Mouse (Mus musculus) cerebellum, postnatal 14 days (tissue): ENCODE data around the gene Myo5c.
"Not testable (repeated sequence)": the region's sequence is repeated elsewhere in the genome, so short reads cannot be mapped to it uniquely, and the experiment has no call there.

Source experiments
- DNase-seq, 2 experiments: peaks; one replicate each; pipeline ENCODE4 v3.0.0; 2021; ENCODE audit warnings: mixed read lengths in 2 of 2

The Myo5c gene

DNA sequence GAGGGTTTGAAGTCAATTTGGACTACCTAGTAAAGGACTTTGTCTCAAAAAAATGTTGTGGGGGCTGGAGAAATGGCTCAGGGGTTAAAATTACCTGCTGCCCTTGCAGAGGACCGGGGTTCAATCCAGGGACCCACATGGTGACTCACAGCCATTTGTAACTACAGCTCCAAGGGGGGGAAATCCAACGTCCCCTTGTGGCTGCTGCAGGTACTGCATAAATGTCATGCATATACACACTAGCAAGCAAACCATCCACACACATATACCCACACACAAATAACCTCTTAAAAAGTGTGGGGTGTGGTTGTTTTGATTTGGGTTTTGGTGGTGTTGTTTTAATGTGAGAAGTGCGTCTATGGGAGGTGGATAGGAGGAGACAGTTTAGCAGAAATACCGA, 12.7 kb downstream of the Myo5c start:
- no peak for DNase-seq

DNA sequence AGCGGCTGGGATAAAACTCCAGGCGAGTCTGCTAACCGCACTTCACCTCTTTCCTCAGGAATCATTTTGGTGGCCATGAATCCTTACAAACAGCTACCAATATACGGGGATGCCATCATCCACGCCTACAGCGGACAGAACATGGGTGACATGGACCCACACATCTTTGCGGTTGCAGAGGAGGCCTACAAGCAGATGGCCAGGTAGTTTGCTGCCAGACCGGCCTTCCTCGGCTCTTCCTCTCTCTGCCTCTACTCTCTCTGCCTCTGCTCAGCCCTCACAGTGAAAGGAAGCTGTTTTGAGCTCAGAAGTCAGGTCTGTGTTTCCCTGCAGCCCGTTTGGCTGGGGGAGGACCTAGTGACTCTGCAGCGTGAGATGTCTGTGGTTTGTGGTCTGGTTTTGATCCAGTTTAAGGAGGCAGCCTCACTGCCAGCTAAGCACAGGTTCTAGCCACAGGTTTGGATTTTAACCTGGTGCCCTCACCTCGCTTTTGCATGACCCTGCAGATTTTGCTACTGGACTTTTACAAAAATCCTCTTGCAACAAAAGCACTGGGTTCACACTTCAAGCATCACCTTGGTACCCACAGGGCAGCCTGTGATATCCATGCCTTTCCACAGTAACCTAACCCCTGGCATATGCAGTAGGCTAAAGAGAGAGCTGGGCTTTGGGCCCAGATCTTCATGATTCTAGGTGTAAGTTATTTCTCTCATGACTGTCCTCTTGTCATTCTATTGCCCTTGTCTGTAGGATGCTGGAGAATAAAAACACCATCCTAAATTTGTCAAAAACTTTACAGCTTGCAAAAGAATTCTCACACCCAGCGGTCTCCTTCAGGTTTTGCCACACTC, 14.5 kb downstream of the Myo5c start:
- DNase-seq, result no peak

DNA sequence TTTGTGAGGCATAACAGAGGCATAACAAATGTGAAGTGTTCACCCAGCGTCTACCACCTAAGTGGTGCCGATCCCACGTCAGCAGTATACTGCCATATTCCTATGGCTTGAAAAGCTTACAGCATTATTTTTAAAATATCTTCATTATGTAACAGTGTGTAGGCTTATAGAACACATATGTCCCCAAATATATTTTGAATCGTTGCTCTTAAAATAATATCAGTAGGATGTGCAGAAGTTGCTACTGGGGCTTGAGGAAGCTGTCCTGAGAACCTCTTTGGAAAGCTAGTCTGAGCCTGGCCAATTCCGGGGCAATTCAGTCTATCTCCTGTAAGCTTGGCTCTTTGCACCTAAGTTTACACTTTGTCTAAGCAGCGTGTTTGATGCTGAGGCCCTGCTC, 16.1 kb downstream of the Myo5c start:
- no peak for DNase-seq

DNA sequence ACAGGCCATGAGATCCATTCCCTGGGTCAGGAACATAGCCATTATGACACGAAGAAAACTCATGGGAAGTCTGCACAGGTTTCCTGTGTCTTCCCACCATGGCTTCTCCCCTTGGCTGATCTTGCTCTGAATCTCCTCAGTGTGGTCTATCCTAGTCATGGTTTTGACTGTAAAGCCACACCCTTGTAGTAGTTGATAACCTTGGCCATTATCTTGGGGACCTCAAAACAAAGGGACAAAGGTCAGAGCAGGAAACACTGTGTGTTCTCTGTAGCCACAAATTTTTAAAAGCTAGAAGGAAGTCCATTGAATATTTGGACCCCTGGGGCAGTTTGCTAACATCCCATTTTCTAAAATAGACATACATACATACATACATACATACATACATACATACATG, 16.5 kb downstream of the Myo5c start:
- DNase-seq, result no peak

DNA sequence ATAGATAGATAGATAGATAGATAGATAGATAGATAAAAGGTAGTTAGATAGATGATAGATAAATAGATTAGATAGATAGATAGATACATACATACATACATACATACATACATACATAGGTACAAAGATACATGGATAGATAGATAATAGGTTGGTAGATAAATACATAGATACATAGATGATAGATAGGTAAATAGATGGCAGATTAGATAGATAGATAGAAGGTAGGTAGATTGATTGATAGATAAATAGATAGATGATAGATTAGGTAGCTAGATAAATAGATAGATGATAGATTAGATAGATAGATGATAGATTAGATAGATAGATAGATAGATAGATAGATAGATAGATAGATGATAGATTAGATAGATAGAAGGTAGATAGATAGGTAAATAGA, 17.1 kb downstream of the Myo5c start:
- no peak for DNase-seq

DNA sequence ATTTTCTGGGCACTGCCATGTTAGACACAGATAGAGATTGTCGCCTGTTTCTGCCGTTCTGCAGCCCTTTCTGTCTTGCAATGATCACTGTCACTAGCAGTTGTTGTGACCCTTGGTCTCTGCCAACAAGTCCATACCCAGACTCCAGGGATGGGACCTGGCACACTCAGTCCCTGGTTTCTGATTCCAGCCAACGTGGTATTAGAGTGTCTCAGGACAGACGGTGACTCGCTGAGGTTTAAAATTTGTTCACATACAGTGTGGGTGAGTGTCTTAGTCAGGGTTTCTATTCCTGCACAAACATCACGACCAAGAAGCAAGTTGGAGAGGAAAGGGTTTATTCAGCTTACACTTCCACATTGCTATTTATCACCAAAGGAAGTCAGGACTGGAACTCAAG, 21.3 kb downstream of the Myo5c start:
- not testable (repeated sequence) for DNase-seq

DNA sequence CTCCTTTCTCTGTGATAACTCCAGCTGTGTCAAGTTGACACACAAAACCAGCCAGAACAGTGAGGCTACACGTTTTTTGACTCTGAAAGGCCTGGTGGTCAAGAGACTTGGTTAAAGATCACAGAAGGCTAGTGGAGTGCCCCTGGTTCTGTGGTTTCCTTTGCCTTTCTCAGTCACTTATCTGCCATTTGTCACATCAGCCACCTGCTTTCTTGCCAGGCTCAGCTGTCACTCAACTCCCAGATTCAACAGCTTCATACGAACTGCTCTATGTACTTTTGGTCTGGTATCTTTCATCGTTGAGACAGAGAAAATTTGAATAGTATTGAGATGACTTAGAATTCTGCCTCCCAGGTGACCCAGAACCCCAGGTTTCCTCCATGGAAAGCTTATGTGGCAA, 21.9 kb downstream of the Myo5c start:
- no peak for DNase-seq

DNA sequence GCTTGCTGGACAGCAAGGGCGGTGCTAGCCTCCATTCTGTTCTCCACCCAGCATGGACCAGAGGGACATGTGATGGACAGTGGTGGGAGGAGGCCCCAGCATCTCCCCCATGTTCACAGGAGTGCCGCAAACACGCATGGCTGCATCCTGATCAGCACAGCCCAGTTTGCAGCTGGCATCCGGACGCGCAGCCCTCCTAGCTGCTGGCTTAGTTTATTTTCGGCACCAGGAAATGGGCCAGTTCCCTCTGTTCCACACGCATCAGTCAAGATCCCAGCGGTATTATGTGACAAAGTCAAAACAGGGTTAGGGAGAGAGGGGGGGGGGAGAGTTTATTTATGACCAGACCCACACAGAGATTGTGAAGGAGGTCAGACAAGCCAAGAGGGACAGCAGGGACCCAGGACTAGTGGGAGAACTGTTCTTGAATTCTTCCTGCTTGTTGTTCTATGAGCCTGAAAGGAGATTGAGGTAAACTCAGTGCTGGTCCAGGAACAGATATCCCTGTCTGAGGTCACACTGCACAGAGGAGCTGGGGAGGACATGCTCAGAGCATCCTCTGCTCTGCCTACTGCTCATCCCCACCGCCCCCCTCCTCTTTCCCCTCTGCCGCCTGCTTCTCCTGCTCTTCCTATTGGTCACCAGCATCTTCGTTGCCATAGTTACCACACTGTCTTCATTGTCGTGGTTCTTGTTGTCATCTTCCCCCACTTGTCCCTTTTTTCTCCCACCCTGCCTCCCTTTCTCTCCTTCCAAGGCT, 22.6 kb downstream of the Myo5c start:
- peak in 1 of 2 experiments; percentile 67 for DNase-seq

DNA sequence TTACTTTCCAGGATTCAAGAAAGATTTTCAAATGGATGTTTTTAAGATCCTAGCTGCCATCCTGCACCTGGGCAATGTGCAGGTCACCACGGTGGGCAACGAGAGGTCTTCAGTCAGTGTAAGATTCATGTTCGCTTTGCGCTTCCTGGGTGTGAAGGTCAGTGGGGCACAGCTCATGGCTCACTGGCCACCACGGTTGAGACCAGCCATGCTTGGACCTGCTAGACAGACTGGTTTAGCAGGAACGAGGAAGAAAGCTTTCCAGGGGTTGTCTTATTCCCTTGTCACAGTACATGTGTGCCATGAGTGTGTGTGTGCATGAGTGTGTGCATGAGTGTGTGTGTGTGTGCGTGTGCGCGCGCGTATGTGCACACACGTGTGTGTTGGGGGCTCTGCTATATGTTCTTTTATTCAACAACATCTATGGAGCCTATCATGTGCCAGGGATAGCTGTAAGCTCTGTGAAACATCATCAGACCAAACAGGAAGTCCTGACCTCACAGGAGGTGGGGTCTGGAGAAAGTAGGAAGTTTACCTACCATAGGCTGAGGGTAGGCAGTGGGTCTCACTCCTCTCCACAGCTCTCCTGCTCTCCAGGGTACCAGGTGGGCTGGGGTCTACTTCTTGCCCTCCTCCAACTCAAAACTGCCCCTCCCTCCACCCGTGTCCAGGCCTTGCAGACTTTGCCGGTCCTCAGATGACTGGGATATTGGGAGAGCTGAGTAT, 24.2 kb downstream of the Myo5c start:
- DNase-seq, result no peak

DNA sequence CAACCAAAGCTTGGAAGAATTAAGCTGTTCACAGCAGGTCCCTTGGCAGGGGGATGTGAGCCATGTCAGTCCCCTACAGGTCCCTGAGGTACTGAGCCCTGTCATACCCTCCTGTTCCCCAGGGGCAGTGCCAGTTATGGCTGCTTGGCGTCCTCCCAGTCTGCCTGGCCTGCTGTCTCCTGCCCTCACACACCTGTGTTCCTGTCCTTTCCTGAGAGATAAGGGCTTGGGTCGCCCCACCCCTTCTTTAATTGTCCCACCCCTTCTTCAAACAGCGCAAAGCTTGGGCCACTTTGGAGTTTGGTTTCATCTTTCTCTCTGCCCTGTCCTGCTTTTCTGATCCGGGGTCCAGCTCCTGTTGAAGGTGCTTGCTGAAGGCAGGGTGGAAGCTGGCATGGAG, 27.0 kb downstream of the Myo5c start:
- DNase-seq, result no peak

DNA sequence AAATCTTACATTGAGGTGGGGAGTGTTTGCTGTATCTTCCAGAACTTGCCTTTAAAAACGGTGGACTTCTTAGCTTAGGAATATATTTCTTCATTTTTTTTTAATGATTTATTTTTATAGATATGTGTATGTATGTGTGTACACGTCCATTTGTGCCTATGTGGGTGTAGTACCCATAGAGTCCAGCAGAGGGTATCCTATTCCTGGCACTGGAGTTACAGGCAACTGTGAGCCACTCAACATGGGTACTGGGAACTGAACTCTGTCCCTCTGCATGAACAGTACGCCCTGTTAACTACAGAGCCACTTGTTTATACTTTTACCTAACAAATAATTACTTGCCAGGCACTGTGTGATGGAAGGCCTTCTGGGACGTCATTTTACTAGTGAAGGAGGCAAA, 27.8 kb downstream of the Myo5c start:
- no peak for DNase-seq

DNA sequence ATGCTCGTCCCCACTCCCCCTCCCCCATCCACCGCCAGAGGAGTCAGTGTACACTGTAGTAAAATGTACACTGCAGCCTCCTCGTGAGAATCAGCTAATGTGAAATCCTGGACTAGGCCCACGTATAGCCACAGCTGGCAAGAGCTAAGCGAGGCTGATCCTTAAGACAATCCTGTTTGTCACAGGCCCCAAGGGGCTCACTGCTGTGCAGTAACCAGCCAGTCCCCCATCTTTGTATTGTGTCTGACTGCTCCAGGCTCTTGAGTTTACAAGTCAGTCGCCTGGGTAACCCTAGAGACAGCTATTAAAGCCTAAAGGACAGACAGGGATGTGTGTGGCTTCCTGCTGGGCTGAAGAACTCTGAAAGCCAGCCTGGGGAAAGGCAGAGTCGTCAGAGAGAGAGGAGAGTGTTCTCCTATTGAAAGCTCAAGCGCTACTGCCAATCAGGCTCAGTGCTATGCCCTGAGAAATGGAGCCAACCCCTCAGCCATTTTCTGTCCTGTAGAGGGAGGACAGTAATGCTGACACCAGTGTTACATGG, 29.6 kb downstream of the Myo5c start:
- no peak for DNase-seq

DNA sequence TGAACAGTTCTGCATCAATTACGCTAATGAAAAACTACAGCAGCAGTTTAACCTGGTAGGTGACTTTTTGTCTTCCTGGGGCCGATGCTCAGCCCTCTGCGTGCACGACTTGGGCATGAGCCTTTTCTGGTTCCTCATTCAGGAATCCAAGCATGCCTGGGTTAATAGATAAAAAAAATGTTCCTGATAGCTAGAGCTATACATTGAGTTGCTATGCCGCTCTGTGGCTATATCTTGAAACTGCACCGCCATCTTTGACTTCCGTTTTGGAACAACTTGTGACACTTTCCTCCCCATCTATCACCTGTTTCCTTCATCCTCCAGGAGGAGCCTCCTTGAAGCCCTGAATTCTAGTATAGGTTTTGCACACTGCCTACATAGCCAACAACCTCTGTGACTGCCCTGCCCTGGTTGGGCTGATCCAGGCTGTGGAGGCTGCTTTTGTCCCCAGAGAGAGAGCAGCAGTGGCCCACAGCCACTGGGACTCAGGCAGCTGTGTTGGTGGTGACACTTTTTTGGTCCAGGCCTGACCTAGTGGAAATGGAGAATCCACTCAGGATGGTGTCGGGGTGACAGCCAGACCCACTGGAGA, 30.5 kb downstream of the Myo5c start:
- DNase-seq, result no peak

DNA sequence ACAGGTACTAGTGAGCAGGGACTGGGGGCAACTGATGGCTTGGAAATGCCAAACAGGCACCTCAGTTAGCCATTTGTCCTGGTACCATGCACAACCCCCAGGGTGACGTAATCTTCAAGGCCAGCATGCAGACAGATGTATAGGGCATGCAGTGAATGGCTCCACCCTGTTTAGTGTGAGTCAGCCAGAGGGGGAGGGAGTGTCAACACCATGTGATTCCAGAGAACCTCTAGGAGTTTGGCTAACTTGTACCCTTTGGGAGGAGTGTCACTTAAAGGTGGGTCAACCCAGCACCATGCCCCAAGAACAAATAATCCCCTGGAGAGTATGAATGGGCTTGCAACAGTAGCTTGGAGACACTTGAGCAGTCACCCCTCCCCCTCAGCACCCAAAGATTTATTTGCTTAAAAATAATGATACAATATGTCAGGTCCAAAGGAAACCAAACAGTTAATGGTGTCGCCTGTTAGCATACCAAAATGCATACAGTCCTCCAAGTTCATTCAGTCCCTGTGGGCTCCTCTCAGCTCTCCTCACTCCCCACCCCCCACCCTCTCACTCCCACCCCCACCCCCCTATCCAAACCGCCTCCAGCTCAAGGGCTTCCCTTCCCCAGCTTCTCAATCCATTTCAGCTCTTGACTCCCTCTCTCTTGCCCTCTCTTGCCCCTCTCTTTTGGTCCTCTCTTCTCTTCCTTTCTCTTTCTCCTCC, 32.3 kb downstream of the Myo5c start:
- no peak for DNase-seq

DNA sequence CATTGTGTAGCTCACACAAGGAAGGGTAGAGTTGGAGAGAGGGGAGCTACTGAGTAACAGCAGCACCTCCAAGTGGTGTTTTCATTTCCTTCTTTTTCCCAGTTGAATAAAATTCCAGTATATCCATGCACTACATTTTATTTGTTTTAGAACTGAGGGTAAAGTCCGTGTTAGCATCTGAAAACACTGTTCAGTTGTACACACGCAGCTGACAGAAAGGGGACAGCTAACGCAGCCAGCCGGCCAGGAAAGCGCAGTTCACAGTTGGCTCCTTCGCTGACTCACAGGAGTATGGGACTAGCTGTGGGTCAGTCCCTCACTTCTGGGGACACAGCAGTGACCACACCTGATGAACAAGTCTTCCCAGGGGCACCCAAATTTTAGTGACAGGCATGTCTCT, 35.3 kb downstream of the Myo5c start:
- DNase-seq, result no peak

DNA sequence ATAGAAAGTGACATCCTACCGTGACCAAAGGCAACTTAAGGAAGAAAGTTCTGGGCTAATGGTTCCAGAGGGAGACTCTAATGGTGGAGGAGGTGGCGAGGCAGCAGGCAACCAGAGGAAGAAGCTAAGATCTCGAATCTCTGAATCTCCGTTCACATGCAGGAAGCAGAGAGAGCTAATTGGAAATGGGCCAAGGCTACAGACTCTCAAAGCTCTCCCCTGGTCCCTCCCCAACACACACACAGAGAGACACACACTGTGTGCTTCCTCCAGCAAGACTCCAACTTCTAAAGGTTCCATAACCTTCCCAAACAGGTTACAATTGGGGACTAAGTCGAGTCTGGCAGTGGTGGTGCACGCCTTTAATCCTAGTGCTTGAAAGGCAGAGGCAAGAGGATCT, 38.6 kb downstream of the Myo5c start:
- DNase-seq, result no peak

DNA sequence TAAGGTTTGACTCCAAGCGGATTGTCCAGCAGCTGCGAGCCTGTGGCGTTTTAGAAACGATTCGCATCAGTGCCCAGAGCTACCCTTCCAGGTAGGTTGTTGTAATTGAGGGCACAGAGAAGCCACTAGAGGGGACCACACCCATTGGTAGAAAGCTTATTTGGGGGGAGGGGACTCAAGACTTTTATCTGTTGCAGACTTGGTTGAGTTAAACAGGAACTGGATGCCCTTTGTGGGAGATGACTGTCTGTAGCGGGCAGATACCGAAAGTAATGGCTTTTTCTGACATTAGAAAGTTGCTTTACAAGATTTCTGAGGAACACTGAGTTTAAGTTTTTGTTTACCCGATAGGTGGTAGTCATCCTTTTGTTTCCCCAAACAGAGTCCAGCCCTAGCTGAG, 39.7 kb downstream of the Myo5c start:
- no peak for DNase-seq

DNA sequence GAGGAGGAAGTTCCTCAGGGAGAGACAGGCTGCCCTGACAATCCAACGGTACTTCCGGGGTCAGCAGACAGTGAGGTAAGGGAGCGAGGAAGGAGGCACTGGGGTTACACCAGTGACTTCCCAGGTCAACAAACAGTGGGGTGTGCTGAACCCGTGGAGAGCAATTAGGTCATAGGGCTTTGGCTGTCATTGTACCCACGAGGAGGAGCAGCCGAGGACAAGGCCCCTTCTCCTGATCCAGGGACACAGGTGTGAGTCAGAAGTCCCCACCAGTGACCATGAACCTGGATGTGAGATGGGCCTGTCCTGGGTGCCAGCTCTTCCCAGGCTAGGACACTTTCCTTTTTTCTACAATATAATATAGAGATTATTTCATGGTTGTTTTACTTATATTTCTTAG, 41.8 kb downstream of the Myo5c start:
- no peak for DNase-seq

DNA sequence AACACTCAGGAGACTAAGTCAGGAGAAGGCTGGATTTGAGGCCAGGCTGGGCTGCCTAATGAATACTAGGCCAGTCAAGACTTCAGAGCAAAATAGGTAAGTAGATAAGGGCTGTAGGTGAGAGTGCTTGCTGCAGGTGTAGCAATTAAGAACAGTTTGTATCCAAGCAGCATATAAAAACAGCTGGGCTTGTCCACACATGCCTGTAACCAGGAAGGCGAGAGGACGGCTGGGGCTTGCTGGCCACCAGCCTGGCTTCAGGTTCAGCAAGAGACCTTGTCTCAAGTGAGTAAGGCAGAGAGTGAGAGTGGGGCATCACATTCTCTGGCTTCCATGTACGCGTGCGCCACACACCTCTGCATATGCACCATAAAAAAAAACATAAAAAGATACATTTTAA, 42.7 kb downstream of the Myo5c start:
- no peak for DNase-seq

DNA sequence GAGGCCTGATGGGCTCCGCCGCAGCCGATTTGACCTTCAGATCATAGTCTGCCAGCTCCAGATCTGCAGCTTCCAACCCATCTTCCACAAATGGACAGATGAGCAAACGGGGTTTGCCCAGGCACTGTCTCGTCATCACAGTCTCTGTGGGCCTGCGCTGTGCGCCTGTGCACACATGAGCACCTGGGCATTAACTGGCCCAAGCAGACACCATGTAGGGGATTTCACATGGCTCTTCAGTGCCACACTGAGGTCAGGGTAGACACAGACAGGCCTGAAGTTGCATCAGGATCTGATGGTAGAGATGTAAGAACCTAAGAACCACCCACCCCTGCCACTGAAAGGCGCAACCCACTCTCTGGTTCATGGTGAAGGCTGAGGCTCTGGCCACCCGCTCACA, 43.2 kb downstream of the Myo5c start:
- DNase-seq, result no peak

DNA sequence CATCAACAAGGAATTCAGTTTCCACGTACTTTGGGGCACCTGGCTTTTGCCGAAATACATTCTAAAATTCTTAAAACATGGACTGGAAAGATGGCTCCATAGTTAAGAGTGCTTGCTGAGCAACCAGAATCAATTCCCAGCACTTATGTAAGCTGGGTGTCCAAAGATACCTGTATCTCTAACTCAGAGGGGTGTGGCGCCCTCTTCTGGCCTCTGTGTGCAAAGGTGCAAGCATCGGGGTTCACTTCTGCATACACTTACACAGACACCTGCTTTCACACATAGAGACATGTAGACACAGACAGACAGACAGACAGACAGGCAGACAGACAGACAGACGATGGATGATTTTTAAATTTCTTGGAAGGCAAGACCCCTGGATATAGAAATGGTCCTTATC, 49.0 kb downstream of the Myo5c start:
- peak; percentile 69 to 82 for DNase-seq

DNA sequence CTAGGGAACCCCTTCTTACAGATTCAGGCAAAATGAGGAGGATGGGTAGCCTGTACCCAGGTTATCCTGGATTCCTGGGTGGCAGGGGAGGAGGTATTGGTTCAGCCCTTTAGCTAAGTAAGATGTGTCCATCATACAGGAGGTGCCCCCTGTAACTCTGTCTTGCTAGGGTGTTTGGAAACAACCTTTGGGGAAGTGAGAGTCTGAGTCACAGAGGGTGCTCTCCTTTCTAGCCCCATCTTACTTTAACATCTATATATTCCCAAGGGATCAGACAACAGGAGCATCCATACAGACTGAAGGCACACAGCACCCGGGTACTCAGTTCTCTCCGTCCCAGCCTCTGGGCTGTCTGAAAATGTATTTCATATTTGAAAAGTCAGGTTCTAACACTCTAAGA, 50.4 kb downstream of the Myo5c start:
- DNase-seq, result no peak
